Mouse (Mus musculus) lung, postnatal 0 days (tissue): ENCODE data around the gene Zfp810.

Source experiments
- CTCF ChIP-seq: IDR thresholded peaks from 2 replicates; pipeline ENCODE4 v1.5.1; 2016; ENCODE audit warnings: antibody characterized with exemption, mild to moderate bottlenecking
- EP300 ChIP-seq: IDR thresholded peaks from 2 replicates; pipeline ENCODE4 v1.6.1; 2016; ENCODE audit warnings: antibody characterized with exemption, mild to moderate bottlenecking, control low read depth

DNA sequence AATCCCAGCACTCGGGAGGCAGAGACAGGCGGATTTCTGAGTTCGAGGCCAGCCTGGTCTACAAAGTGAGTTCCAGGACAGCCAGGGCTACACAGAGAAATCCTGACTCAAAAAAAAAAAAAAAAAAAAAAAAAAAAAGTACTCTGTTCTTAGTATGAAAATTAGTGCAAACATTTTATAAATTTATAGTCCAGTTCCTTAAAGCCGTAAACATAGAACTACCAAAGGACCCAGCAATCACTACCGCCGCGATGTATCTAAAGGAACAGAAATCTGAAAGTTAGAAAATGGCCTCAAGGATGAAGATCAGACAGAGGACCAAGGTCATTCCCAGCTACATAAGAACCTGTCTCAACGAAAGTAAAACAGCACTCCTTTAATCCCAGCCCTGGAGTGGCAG is 48.7 kb downstream of the Zfp810 start:
- no peak for TF ChIP-seq CTCF
- no peak for TF ChIP-seq EP300
